15 mouse cellular contexts compared by ENCODE assay signal in the genomic region with DNA sequence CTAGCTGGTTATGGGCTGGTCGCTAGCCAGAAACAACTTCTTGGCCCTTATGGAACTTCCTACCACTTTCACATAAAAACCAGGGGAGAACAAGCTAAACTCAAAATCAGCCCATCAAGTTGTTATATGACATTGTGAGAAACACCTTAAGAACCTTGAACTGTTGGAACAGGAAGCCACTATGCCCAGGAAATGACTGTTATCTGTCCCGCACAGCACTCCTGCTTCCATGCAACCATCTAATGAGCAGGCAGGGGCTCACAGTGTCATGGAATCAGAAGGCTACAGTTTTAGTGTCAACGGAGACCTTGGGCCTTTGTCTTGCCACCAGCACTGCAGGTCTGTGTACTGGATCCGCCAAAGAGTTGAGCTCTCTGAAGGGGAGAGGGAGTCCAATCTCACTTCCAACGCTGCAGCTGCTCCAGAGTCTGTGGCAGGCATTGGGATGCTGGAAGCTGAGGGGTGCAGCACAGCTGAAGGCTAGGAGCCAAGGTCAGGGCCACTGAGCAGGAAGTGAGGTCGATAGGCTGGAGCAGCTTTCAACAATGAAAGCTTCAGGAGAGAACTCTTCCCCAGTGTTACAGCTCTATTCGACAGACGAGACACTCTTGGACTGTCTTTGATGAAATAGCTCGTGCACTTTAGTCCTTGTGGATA. TPM values are rescaled to one million over a fixed set of nuclear protein-coding genes. Genes with fewer than 3 reads are reported as not detected.
DNase-seq lines count a peak whose midpoint lies in the region; ATAC-seq and TF ChIP-seq lines count a peak whose summit lies in the region.
"Had no signal": no experiment of that assay in that cellular context is flagged by ENCODE, and none has a peak within 500 bp of the region (broad histone marks: within the 10 kb centered on the region; RNA-seq: fewer than 3 reads in every experiment).

No protein-coding gene starts in this region.

- TF ChIP-seq POLR2A in kidney, adult 2 months (IDR thresholded peaks at IDR 0.05; ENCODE audit: low read depth, low read length) = no peak

- TF ChIP-seq CTCF in kidney, adult 2 months (conservative IDR thresholded peaks at IDR 0.05; ENCODE audit: insufficient read depth, insufficient read length, low read depth, low read length) = no peak

- H3K36me3 ChIP-seq in kidney, adult 2 months (ENCODE audit: control insufficient read depth, insufficient read depth, low read length) = no peaks in the 10 kb centered on the region
- H3K36me3 ChIP-seq in hindbrain, embryonic 10.5 days = no peaks in the 10 kb centered on the region
- H3K36me3 ChIP-seq: embryonic facial prominence, embryonic 10.5 days; liver, embryonic 13.5 days; neural tube, embryonic 12.5 days had no signal

- ATAC-seq in CD4-positive, CD25-positive, alpha-beta regulatory T cell, adult 4 months = peak; percentile 46
- ATAC-seq: intestine, embryonic 16.5 days had no signal

- H3K27me3 ChIP-seq in kidney, adult 2 months (replicated peaks; ENCODE audit: control insufficient read depth, insufficient read depth, low read length) = no peaks in the 10 kb centered on the region
- no peaks in the 10 kb centered on the region for H3K27me3 ChIP-seq in hindbrain, embryonic 10.5 days (ENCODE audit: insufficient read depth, poor library complexity, severe bottlenecking)
- H3K27me3 ChIP-seq: liver, embryonic 13.5 days; neural tube, embryonic 12.5 days had no signal

- no peak overlapping the region for H3K27ac ChIP-seq in kidney, adult 2 months (ENCODE audit: insufficient read depth, low read depth, low read length)
- H3K27ac ChIP-seq in hindbrain, embryonic 10.5 days = no peak overlapping the region
- H3K27ac ChIP-seq: embryonic facial prominence, embryonic 10.5 days; liver, embryonic 13.5 days; neural tube, embryonic 12.5 days had no signal

- H3K4me3 ChIP-seq in kidney, adult 2 months (ENCODE audit: insufficient read depth, low read depth, low read length) = no peak overlapping the region
- no peak overlapping the region for H3K4me3 ChIP-seq in hindbrain, embryonic 10.5 days
- H3K4me3 ChIP-seq: embryonic facial prominence, embryonic 10.5 days; liver, embryonic 13.5 days; neural tube, embryonic 12.5 days had no signal

- WGBS in kidney, adult 2 months = 57% methylated on average over 9 of the region's 9 CpGs
- WGBS in hindbrain, embryonic 10.5 days = 80% methylated on average over 9 of the region's 9 CpGs

- no peaks in the 10 kb centered on the region for H3K9me3 ChIP-seq in hindbrain, embryonic 10.5 days
- H3K9me3 ChIP-seq: embryonic facial prominence, embryonic 10.5 days; liver, embryonic 13.5 days; neural tube, embryonic 12.5 days had no signal

- H3K4me1 ChIP-seq in kidney, adult 2 months (ENCODE audit: control insufficient read depth, insufficient read depth, low read length) = peaks cover 4% of the 10 kb centered on the region; the same call in 1 of the 2 replicates
- H3K4me1 ChIP-seq in hindbrain, embryonic 10.5 days (replicated peaks) = peaks cover 4% of the 10 kb centered on the region; the same call in 1 of the 2 replicates
- H3K4me1 ChIP-seq: neural tube, embryonic 12.5 days had no signal

- peak; percentile 53 for DNase-seq in kidney, adult 2 months
- no peak for DNase-seq in kidney, adult 8-10 months
- peak; percentile 45 for DNase-seq in CD4-positive helper T cell, adult 2 months (ENCODE audit: low read depth, low spot score)
- DNase-seq in induced T-regulatory cell, adult 2 months (ENCODE audit: low read depth) = peak; percentile 72
- DNase-seq in embryo, embryonic 9.5 days (ENCODE audit: extremely low spot score) = no peak
- DNase-seq in hindbrain, embryonic 10.5 days (ENCODE audit: low spot score) = no peak
- DNase-seq: cerebellum, adult 8-10 months; left cerebral cortex, postnatal 4 days; liver, embryonic 13.5 days; lung, postnatal 14 days; thymus, adult 18-20 months had no signal

RNA-seq across cellular contexts. Expression of a gene that starts 36.6 kb away (rescaled TPM):
- 19.5 and 21.0 TPM in 2 replicates for polyA plus RNA-seq in kidney, adult 2 months (2012; rRNA removed)
- polyA plus RNA-seq in CD4-positive, CD25-positive, alpha-beta regulatory T cell, adult 4 months (2017; shearing (Covaris generic)) = 10 to 100 TPM in 1 of 2 experiments, 1 to 10 TPM in 1; 7.0 to 16.4 TPM
- polyA plus RNA-seq in hindbrain, embryonic 10.5 days (2016; fragmentation: Nextera tagmentation; extraction: Ambion mirVana) = 1.2 and 2.1 TPM in 2 replicates

Comparison
In these comparisons a context has a peak if more than half of its experiments do, and no peak if none do; other contexts are left out.
1. DNase-seq: peak in kidney, adult 2 months (single experiment), CD4-positive helper T cell, adult 2 months (single experiment) and induced T-regulatory cell, adult 2 months (single experiment); none in kidney, adult 8-10 months (0 of 2), embryo, embryonic 9.5 days (single experiment) and hindbrain, embryonic 10.5 days (single experiment).